Mouse (Mus musculus) gastrocnemius, postnatal 36 days (tissue): ENCODE results near the gene Sgms2. TPM values are rescaled to one million over a fixed set of nuclear protein-coding genes. Genes with fewer than 3 reads are reported as not detected.

ENCODE experiments used
- DNase-seq, 2 experiments: peaks; one replicate each; pipeline ENCODE4 v3.0.0; 2022
- intact Hi-C: fragments of 180-260 bp; cut with DNase I; formaldehyde crosslinking; loops from one replicate; pipeline ENCODE4 v1.15.1; 2025
- long read RNA-seq, 2 experiments: library from polyadenylated mRNA; stranded (forward); transcript quantifications; one replicate each; pipeline ENCODE4 v2.0.0; 2021
- total RNA-seq, 2 experiments: library from RNA; stranded (reverse); gene quantifications; 2 replicates each; pipeline ENCODE4 v1.2.3; 2021

Gene Sgms2
- 1 to 10 TPM; 1.4 to 2.2 TPM for total RNA-seq
- long read RNA-seq, experiment 1, result 0 reads
- long read RNA-seq, experiment 2, result 0 reads

GRCm38 (mm10) chr3:131491361-131491925 is at the start of gene Sgms2:
Gene Sgms2, minus strand, starts transcription at chr3:131491411.
- no peak for DNase-seq

GRCm38 (mm10) chr3:131525229-131525628 is 34.0 kb upstream of the Sgms2 start:
- intact Hi-C loops, result no loop called here
- DNase-seq, result no peak

More at GRCm38 (mm10) chr3:131491361-131491925, at the start of gene Sgms2:
- intact Hi-C loops, result loop anchor here (5.0 kb wide), 1 partner anchor 144 kb away; no protein-coding TSS in a partner anchor

DNA sequence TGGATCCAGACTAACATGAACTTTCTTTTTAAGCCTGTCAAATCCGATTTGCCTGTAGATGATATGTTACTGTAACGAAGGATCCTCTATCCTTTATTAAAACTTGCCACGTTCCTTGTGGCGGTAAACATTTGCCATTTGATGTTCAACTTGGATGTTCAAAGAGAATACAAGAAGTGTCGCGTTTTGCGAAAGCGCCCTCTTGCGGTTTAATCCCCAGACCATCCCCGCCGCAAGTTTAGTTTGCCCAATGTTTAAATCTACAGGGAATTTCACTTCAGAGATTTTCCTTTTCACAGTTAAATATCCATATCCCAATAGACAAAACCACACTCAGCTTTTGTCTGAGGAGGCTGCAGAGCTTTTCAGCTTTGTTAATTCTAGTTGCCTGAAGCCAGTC is 33.6 kb upstream of the Sgms2 start:
- DNase-seq, result peak in 1 of 2 experiments; percentile 20
- intact Hi-C loops, result loop anchor here (5.0 kb wide), 1 partner anchor 202 kb away; no protein-coding TSS in a partner anchor

DNA sequence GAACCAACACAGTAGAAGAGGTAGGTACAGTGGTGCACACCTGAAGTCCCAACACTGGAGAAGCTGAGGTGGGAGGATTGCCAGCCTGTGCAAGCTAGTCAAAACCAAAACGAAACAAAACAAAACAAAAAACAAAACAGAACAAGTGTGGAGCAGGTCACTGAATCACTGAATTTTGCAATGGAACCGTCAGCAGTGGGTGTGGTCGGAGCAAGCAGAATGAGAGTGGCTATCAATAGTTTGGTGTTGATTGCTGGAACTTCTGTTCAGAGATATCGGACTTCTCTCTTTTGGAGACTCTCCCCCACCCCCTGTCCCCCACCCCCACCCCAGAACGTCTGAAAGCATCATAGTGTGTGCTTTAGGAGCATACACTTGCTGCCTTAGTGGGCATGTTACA is 33.0 kb upstream of the Sgms2 start:
- intact Hi-C loops, result loop anchor here (5.0 kb wide), 1 partner anchor 202 kb away; no protein-coding TSS in a partner anchor
- DNase-seq, result no peak

DNA sequence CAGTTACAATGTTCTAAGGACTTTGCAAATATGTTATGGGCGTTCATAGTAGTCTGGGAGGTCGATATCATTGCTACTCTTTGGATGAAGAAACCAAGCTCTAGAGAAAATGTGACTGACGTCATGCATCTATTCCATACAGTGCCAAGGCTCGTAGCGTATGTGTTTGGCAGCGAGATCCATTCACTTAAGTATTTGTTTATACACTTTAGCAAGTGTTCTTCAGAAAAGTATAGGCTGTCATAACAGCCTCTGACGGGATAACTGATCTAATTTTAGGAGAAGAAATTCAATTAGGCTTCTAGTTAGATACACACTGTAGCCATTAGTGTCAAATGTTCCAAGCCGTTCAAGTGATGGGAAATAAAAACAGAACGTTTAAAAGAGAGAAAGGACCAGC is 32.5 kb upstream of the Sgms2 start:
- intact Hi-C loops, result loop anchor here (5.0 kb wide), 1 partner anchor 201 kb away; no protein-coding TSS in a partner anchor
- no peak for DNase-seq

- no peak for DNase-seq
- intact Hi-C loops, result loop anchor here (5.0 kb wide), 1 partner anchor 200 kb away; no protein-coding TSS in a partner anchor
Measured at GRCm38 (mm10) chr3:131522243-131522642, 31.0 kb upstream of the Sgms2 start.

- intact Hi-C loops, result loop anchor here (5.0 kb wide), 1 partner anchor 199 kb away; no protein-coding TSS in a partner anchor
- DNase-seq, result no peak
Measured at GRCm38 (mm10) chr3:131521206-131521605, 30.0 kb upstream of the Sgms2 start.

GRCm38 (mm10) chr3:131517756-131518155 is 26.5 kb upstream of the Sgms2 start:
- intact Hi-C loops, result no loop called here

DNA sequence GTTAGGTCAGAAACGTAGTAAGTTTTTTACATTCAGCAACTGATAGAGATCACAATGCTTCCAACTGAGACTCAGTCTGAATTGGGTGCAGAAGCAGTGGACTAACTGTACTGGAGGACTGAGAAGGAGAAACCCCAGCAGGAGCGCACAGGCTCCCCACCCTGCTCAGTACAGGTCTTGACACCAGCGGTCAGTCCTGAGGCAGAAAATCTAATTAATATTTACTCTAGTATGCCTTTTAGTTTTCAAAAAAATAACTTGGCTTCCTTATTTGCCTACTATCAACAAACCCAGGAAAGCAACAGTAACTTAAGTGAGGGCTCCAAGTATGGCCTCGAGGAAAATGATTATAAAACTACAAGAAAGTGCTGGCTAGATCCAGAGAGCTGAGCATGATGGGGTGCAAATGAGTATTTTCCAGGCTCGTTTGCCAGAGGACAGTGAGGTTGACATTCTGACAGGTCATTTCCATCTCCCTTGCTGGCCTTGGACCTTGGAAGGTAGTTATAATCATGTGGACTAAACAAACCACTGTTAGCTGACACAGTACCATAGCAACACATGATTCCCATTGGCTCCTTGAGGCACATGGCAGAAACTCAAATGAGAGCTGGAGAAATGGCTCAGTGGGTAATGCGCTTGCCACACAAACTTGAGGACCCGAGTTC is 25.3 kb upstream of the Sgms2 start:
- DNase-seq, result no peak
- intact Hi-C loops, result no loop called here

More at GRCm38 (mm10) chr3:131517756-131518155, 26.5 kb upstream of the Sgms2 start:
- DNase-seq, result no peak

DNA sequence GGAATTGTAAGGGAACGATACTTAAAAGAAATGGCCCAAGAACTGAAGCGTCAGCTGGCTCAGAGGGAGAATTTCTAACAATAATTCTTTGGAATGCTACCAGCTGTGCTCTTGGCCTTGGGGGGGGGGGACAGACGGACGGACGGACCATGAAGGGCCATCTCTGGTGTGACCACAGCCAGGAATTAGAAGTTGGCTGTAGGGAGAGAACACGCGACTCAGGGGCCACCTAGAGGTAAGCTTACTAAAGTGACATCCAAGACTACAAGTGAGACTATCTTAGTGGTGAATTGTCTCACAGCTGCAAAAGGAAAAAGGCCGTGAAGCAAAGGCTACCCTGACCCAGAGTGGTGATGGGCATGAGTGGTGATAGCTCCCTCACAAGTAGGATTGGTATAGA is 20.4 kb upstream of the Sgms2 start:
- no peak for DNase-seq
- intact Hi-C loops, result no loop called here

DNA sequence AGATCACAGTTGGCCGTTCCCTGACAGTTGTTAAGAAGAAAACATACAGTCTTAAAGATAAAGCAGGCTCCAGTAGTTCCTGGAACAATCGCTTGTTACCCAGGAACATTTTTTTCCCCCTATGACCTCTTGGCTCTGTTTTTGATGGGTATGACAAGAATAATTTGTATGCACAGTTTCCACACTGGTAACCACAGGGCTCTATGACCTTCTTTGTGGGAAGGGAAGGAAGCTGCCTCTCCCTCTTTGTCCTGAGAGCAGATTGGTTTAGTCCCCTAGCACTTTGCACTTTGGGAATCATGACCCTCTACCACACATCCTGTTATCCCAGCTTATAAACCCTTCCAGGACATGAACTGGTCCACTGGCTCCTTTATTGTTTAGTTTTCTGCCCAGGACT is 16.8 kb upstream of the Sgms2 start:
- no peak for DNase-seq
- intact Hi-C loops, result loop anchor here (5.0 kb wide), 1 partner anchor 161 kb away; no protein-coding TSS in a partner anchor

DNA sequence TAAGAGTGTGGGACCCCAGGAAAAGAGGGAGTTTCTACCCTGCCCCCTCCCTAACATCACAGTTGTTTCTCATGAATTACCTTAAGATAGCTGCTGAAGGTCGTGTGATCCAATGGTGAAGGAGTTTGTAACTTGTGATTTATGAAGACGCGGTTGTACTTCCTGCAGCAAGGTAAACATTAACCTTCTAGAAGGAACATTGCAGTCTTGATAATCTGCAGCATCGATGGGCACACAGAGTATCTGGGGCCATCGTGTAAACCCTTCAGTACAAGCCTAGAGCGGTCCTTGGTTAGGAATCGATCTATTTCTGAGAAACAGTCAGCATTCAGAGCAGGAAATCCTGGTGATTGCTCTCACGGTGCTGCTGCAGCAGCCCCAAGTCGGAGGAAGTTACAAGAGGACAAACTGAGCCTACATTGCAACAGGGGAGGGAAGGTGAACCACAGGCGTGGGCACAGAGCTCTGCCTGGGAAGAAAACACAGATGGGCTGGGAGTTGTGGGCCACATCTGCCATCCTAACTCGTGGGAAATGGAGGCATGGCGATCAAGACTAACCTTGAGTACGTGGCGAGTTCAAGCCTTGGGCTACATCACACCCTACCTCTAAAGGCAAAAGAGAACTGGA is 13.5 kb upstream of the Sgms2 start:
- DNase-seq, result no peak
- intact Hi-C loops, result loop anchor here (5.0 kb wide), 1 partner anchor 157 kb away; no protein-coding TSS in a partner anchor

- DNase-seq, result no peak
- intact Hi-C loops, result no loop called here
Measured at GRCm38 (mm10) chr3:131501677-131502370, 10.6 kb upstream of the Sgms2 start.

DNA sequence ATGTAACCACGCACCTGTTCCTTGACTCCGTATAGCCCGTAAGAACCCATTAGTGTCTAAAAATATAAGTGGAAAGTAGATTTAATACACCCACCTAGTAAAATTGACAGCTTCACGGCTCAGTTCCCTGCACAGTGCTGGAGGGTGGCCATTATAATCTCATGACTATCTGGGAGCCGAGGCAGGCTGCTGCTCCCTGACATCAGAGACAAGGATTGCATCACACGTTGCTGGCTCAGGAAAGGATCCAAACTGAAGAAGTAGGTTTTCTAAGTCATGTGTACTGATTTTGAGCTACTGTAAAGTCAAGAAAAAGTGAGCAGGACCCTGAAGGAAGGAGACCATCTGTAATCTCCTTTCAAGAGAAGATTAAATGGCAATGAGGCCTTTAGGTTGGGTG is 8.4 kb upstream of the Sgms2 start:
- no peak for DNase-seq
- intact Hi-C loops, result no loop called here

- intact Hi-C loops, result no loop called here
- no peak for DNase-seq
Measured at GRCm38 (mm10) chr3:131496506-131497122, 5.4 kb upstream of the Sgms2 start.

DNA sequence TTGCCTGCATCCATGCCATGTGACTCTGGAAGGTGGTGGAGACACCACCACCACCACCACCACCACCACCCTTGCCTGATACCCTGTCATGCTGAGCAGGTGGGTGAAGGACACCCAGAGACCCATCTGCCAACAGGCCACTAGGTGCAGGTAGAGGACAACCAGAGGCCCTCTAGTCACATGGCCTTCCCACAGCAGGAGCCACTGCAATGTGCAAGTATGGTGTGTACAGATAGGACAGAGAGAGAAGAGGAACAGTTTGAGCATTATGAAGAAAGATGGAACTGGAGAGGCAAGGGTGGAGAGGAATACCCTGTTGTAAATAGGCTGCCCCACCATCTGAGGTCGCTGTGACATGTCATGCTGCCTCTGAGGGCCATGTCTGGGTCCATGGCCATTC is 3.9 kb upstream of the Sgms2 start:
- intact Hi-C loops, result no loop called here
- DNase-seq, result no peak

DNA sequence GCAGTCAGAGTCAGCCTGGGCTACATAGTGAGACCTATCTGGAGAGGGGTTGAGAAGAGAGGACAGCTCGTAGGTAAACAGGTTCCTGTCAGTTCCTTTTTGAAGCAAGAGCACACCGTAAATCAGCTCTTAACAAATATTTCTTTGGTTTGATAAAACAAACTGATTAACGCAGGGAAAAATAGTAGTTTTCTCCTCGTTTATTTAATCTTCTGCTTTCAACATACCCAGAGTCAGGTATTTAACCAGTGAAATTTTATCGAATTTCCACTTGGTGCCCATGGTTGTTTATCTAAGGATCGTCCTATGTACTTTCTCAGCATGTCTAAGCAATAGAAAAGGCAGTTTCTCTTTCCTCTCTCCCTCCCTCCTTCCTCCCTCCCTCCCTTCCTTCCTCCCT is 2.0 kb upstream of the Sgms2 start:
- DNase-seq, result no peak
- intact Hi-C loops, result loop anchor here (5.0 kb wide), 1 partner anchor 146 kb away; no protein-coding TSS in a partner anchor

DNA sequence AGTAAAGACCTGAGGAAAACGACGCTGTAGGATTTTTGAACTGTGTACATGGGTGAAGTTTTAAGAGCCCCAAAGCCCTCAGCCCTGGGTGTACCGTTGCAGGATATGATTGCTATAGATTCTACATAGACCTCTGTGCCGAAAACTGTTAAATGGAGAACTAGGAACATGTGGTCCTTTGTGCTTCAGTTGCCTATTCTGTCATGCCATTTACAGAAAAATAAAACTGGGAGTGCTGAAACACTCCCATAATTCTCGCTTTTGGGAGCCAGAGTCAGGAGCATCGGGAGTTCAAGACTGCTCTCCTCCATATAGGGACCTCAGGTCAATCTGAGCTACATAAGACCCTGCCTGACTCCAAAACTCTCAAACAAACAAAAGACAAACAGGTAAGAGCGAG is 769 bp upstream of the Sgms2 start:
- DNase-seq, result no peak
- intact Hi-C loops, result loop anchor here (5.0 kb wide), 1 partner anchor 145 kb away; no protein-coding TSS in a partner anchor

GRCm38 (mm10) chr3:131490143-131490908 is 885 bp downstream of the Sgms2 start:
- DNase-seq, result peak; percentile 73 to 77
- intact Hi-C loops, result loop anchor here (5.0 kb wide), 1 partner anchor 143 kb away; no protein-coding TSS in a partner anchor
